Mouse (Mus musculus) cerebellum, adult 2 months (tissue): ENCODE measurements around the gene B830017H08Rik.

Experiments
- CTCF ChIP-seq: fragments of 200-500 bp; IDR thresholded peaks from 2 replicates; pipeline ENCODE4 v1.5.1; 2011; ENCODE audit warnings: low read depth, mild to moderate bottlenecking, control low read depth, low read length, moderate library complexity, borderline replicate concordance; ENCODE audit not compliant: insufficient read depth
- POLR2A ChIP-seq: fragments of 200-500 bp; IDR thresholded peaks from 2 replicates; pipeline ENCODE4 v1.6.1; 2011; ENCODE audit warnings: low read length, control low read depth, borderline replicate concordance; ENCODE audit not compliant: insufficient read depth

DNA sequence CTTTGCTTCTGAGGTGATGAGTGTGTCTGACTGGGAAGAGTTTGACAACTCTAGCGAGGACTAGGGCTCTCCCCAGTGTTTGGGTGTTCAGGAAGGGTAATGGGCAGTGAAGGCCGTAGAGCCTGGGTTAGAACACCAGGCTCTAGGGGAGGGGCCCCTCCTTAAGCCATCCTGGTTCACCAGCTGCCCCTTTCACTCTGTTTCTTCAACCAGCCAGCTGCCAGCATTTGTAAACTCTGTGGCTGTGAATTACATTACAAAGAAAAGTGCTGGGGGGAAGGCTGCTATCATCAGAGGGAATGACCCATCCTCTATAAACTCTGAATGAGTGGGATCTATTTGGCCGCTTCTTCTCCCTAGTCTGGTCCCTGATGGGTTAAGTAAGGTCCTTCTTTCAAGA, 40.2 kb upstream of the B830017H08Rik start:
- TF ChIP-seq POLR2A (no peak), CTCF (no peak)
